Mouse (Mus musculus) heart, postnatal 25 days (tissue): ENCODE measurements around the gene Dgkq. TPM values are rescaled to one million over a fixed set of nuclear protein-coding genes. Genes with fewer than 3 reads are reported as not detected.

Source experiments
- DNase-seq: peaks from one replicate; pipeline ENCODE4 v3.0.0; 2022; ENCODE audit warnings: low spot score
- intact Hi-C: fragments of 180-260 bp; cut with DNase I; formaldehyde crosslinking; loops from one replicate; pipeline ENCODE4 v1.15.1; 2025
- total RNA-seq, 2 experiments: library from RNA; stranded (reverse); gene quantifications; 2 replicates each; pipeline ENCODE4 v1.2.3; 2021

Dgkq gene
- total RNA-seq, result 10 to 100 TPM in 1 of 2 experiments, 1 to 10 TPM in 1; 8.4 to 10.1 TPM

- peak; percentile 83 for DNase-seq
- intact Hi-C loops, result loop anchor here (2.0 to 5.0 kb wide), 2 partner anchors 24 to 42 kb away; partner anchors contain the start of genes Fgfrl1, Gak and Tmem175
Observed at GRCm38 (mm10) chr5:108668977-108669936, at the start of gene Dgkq. TSS of gene Dgkq (minus strand) at chr5:108669672.

GRCm38 (mm10) chr5:108718051-108718450 lies 48.6 kb upstream of the Dgkq start:
- intact Hi-C loops, result no loop called here
- DNase-seq, result no peak

GRCm38 (mm10) chr5:108715974-108716373 lies 46.5 kb upstream of the Dgkq start:
- intact Hi-C loops, result no loop called here
- no peak for DNase-seq

GRCm38 (mm10) chr5:108714149-108714548 lies 44.7 kb upstream of the Dgkq start:
- intact Hi-C loops, result no loop called here
- DNase-seq, result peak; percentile 24

- DNase-seq, result no peak
- intact Hi-C loops, result no loop called here
Observed at GRCm38 (mm10) chr5:108713691-108714090, 44.2 kb upstream of the Dgkq start.

- intact Hi-C loops, result no loop called here
Observed at GRCm38 (mm10) chr5:108713096-108713495, 43.6 kb upstream of the Dgkq start.

GRCm38 (mm10) chr5:108711968-108712367 lies 42.5 kb upstream of the Dgkq start:
- intact Hi-C loops, result no loop called here
- DNase-seq, result no peak

More at GRCm38 (mm10) chr5:108713096-108713495, 43.6 kb upstream of the Dgkq start:
- no peak for DNase-seq

- no peak for DNase-seq
- intact Hi-C loops, result no loop called here
Observed at GRCm38 (mm10) chr5:108708981-108709731, 39.7 kb upstream of the Dgkq start.

- DNase-seq, result no peak
Observed at GRCm38 (mm10) chr5:108708419-108708818, 38.9 kb upstream of the Dgkq start.

GRCm38 (mm10) chr5:108707758-108708157 lies 38.3 kb upstream of the Dgkq start:
- intact Hi-C loops, result no loop called here
- no peak for DNase-seq

More at GRCm38 (mm10) chr5:108708419-108708818, 38.9 kb upstream of the Dgkq start:
- intact Hi-C loops, result no loop called here

GRCm38 (mm10) chr5:108703754-108704626 lies 34.5 kb upstream of the Dgkq start:
- DNase-seq, result no peak
- intact Hi-C loops, result no loop called here

GRCm38 (mm10) chr5:108701341-108702021 lies 32.0 kb upstream of the Dgkq start:
- intact Hi-C loops, result no loop called here
- DNase-seq, result no peak

GRCm38 (mm10) chr5:108700346-108700745 lies 30.9 kb upstream of the Dgkq start:
- DNase-seq, result no peak
- intact Hi-C loops, result no loop called here

GRCm38 (mm10) chr5:108697341-108697753 lies 27.9 kb upstream of the Dgkq start:
- no peak for DNase-seq
- intact Hi-C loops, result no loop called here

- DNase-seq, result no peak
- intact Hi-C loops, result no loop called here
Observed at GRCm38 (mm10) chr5:108696542-108696941, 27.1 kb upstream of the Dgkq start.

GRCm38 (mm10) chr5:108695861-108696260 lies 26.4 kb upstream of the Dgkq start:
- DNase-seq, result no peak
- intact Hi-C loops, result no loop called here

GRCm38 (mm10) chr5:108694352-108695261 lies 25.1 kb upstream of the Dgkq start:
- intact Hi-C loops, result no loop called here
- DNase-seq, result no peak

- peak; percentile 74 for DNase-seq
- intact Hi-C loops, result loop anchor here (2.0 kb wide), 1 partner anchor 25 kb away; the partner anchor contains the start of gene Dgkq
Observed at GRCm38 (mm10) chr5:108693872-108694288, 24.4 kb upstream of the Dgkq start.
